Mouse (Mus musculus): ENCODE results near the gene Ccdc180. TPM values are rescaled to one million over a fixed set of nuclear protein-coding genes. Genes with fewer than 3 reads are reported as not detected.

Gene Ccdc180
- polyA plus RNA-seq, 1 experiment from 2014 or later: 1.5 TPM

- H3K36me3 ChIP-seq (ENCODE audit: control insufficient read depth, insufficient read depth, low read length): no peaks in the 10 kb centered on the region
- no peak overlapping the region for H3K4me3 ChIP-seq (ENCODE audit: low read length)
- H3K4me2 ChIP-seq (ENCODE audit: low read depth, low read length): no peak overlapping the region
- no peaks in the 10 kb centered on the region for H3K4me1 ChIP-seq (replicated peaks; ENCODE audit: control insufficient read depth, insufficient read depth, low read length)
- H3K9ac ChIP-seq (ENCODE audit: low read length): no peak overlapping the region
- no peaks in the 10 kb centered on the region for H3K9me3 ChIP-seq (ENCODE audit: control insufficient read depth, low read length)
- H3K27ac ChIP-seq (ENCODE audit: low read length): no peak overlapping the region
- peak; percentile 41; the same call in 1 of the 2 replicates for ATAC-seq (ENCODE audit: low read depth)
- no peaks in the 10 kb centered on the region for H3K27me3 ChIP-seq (ENCODE audit: control insufficient read depth, insufficient read depth, low read depth, low read length)
- WGBS: 13% methylated on average over 16 of the region's 16 CpGs
These were observed 6.5 kb downstream of the Ccdc180 start for GRCm38 (mm10) chr4:45896425-45897081.

DNA sequence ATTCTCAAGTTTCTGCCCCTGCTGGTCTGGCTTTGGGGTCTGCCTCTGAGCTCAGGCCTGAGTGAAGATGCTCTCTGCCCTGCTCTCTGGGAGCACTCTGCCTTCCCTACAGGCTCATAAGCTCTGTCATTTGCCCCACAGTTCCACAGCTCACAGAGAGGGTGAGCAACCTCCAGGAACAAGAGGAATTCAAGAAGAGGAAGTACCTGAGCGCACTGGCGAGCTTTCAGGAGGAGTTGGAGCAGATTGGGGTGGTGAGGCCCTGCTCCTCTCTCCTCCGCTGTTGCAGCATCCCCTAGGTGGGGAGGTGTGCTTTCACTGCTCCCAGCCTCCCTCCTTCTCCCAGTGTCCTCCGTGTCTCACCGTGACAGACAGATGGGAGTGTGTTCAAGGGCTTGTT, 8.3 kb downstream of the Ccdc180 start:
- no peaks in the 10 kb centered on the region for H3K9me3 ChIP-seq (ENCODE audit: control insufficient read depth, low read length)
- H3K4me2 ChIP-seq (ENCODE audit: low read depth, low read length): no peak overlapping the region
- WGBS: 43% methylated on average over 5 of the region's 5 CpGs
- H3K36me3 ChIP-seq (ENCODE audit: control insufficient read depth, insufficient read depth, low read length): no peaks in the 10 kb centered on the region
- H3K4me1 ChIP-seq (replicated peaks; ENCODE audit: control insufficient read depth, insufficient read depth, low read length): no peaks in the 10 kb centered on the region
- H3K27ac ChIP-seq (ENCODE audit: low read length): no peak overlapping the region
- no peaks in the 10 kb centered on the region for H3K27me3 ChIP-seq (ENCODE audit: control insufficient read depth, insufficient read depth, low read depth, low read length)
- H3K9ac ChIP-seq (ENCODE audit: low read length): no peak overlapping the region
- no peak for ATAC-seq (ENCODE audit: low read depth)
- H3K4me3 ChIP-seq (ENCODE audit: low read length): no peak overlapping the region

DNA sequence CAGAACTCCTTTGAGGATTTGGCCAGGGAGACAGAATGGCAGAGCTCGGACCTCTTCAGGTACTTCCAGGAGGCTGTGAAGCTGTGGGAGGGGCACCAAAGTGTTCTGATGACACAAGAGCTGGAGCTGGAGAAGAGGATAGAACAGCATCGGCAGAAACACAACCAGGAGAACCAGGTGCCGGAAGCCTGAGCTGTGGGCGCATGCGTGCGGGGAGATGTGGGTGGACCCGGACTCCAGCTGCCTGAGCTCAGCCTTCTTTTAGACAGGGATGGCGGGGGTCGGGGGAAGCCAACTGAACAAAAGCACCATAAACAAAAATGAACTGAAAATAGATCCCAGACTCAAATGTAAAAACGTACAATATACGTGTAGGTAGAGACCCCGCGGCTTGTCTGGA, 19.2 kb downstream of the Ccdc180 start:
- H3K27ac ChIP-seq (ENCODE audit: low read length): no peak overlapping the region
- H3K4me3 ChIP-seq (ENCODE audit: low read length): no peak overlapping the region
- no peak overlapping the region for H3K9ac ChIP-seq (ENCODE audit: low read length)
- no peak for ATAC-seq (ENCODE audit: low read depth)
- no peaks in the 10 kb centered on the region for H3K9me3 ChIP-seq (ENCODE audit: control insufficient read depth, low read length)
- no peaks in the 10 kb centered on the region for H3K36me3 ChIP-seq (ENCODE audit: control insufficient read depth, insufficient read depth, low read length)
- no peaks in the 10 kb centered on the region for H3K27me3 ChIP-seq (ENCODE audit: control insufficient read depth, insufficient read depth, low read depth, low read length)
- H3K4me2 ChIP-seq (ENCODE audit: low read depth, low read length): no peak overlapping the region
- H3K4me1 ChIP-seq (replicated peaks; ENCODE audit: control insufficient read depth, insufficient read depth, low read length): no peaks in the 10 kb centered on the region
- WGBS: 77% methylated on average over 13 of the region's 13 CpGs

- H3K4me3 ChIP-seq (ENCODE audit: low read length): no peak overlapping the region
- 67% methylated on average over 4 of the region's 4 CpGs for WGBS
- no peak overlapping the region for H3K27ac ChIP-seq (ENCODE audit: low read length)
- H3K9me3 ChIP-seq (ENCODE audit: control insufficient read depth, low read length): no peaks in the 10 kb centered on the region
- no peak overlapping the region for H3K4me2 ChIP-seq (ENCODE audit: low read depth, low read length)
- H3K27me3 ChIP-seq (ENCODE audit: control insufficient read depth, insufficient read depth, low read depth, low read length): no peaks in the 10 kb centered on the region
- no peaks in the 10 kb centered on the region for H3K4me1 ChIP-seq (replicated peaks; ENCODE audit: control insufficient read depth, insufficient read depth, low read length)
- no peaks in the 10 kb centered on the region for H3K36me3 ChIP-seq (ENCODE audit: control insufficient read depth, insufficient read depth, low read length)
- H3K9ac ChIP-seq (ENCODE audit: low read length): no peak overlapping the region
- ATAC-seq (ENCODE audit: low read depth): no peak
These were observed 19.8 kb downstream of the Ccdc180 start for GRCm38 (mm10) chr4:45909924-45910323.

GRCm38 (mm10) chr4:45911256-45911655, 21.2 kb downstream of the Ccdc180 start:
- H3K9ac ChIP-seq (ENCODE audit: low read length): no peak overlapping the region
- WGBS: 65% methylated on average over 5 of the region's 5 CpGs
- no peak overlapping the region for H3K4me3 ChIP-seq (ENCODE audit: low read length)
- H3K4me1 ChIP-seq (replicated peaks; ENCODE audit: control insufficient read depth, insufficient read depth, low read length): no peaks in the 10 kb centered on the region
- no peak overlapping the region for H3K27ac ChIP-seq (ENCODE audit: low read length)
- no peak for ATAC-seq (ENCODE audit: low read depth)
- H3K36me3 ChIP-seq (ENCODE audit: control insufficient read depth, insufficient read depth, low read length): no peaks in the 10 kb centered on the region
- H3K27me3 ChIP-seq (ENCODE audit: control insufficient read depth, insufficient read depth, low read depth, low read length): no peaks in the 10 kb centered on the region
- H3K4me2 ChIP-seq (ENCODE audit: low read depth, low read length): no peak overlapping the region
- H3K9me3 ChIP-seq (ENCODE audit: control insufficient read depth, low read length): no peaks in the 10 kb centered on the region

DNA sequence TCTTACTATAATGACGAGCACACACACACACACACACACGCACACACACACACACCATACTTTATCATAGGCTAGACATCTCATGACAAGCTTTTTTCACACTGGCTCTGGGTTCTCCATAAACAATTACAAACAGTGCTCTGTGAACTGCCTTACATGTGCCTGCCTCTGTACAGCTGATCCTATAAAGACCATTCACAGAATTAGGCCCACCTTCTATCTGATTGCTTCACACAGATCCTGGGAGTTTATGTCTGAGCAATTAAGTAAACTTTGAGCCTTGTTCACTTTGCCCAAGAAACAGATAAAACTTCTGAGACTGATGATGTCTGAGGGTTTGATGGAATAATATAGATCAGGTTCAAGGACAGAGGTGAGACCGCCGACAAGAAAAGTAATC, 21.8 kb downstream of the Ccdc180 start:
- H3K9me3 ChIP-seq (ENCODE audit: control insufficient read depth, low read length): no peaks in the 10 kb centered on the region
- no peak overlapping the region for H3K9ac ChIP-seq (ENCODE audit: low read length)
- 76% methylated on average over 4 of the region's 4 CpGs for WGBS
- no peak overlapping the region for H3K27ac ChIP-seq (ENCODE audit: low read length)
- H3K4me3 ChIP-seq (ENCODE audit: low read length): no peak overlapping the region
- H3K4me2 ChIP-seq (ENCODE audit: low read depth, low read length): no peak overlapping the region
- H3K36me3 ChIP-seq (ENCODE audit: control insufficient read depth, insufficient read depth, low read length): no peaks in the 10 kb centered on the region
- no peaks in the 10 kb centered on the region for H3K4me1 ChIP-seq (replicated peaks; ENCODE audit: control insufficient read depth, insufficient read depth, low read length)
- no peaks in the 10 kb centered on the region for H3K27me3 ChIP-seq (ENCODE audit: control insufficient read depth, insufficient read depth, low read depth, low read length)
- ATAC-seq (ENCODE audit: low read depth): no peak

DNA sequence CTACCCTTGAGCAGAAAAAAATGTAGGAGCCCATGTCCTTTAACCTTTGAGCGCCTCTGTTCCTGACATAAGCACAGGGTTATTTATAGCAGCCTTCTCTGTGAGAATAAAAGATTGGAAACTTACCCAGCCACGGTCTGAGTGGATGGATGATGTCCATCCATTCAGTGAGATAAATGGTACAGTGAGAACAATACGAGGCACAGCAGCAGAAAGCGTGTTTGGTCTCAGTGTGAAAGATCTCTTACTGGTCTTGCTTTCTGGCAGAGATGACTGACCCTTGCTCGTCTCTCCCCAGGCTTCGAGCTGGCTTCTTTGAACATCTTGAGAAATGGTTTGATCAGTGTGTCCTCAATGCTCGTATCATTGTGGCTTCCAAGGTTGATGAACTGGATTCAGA, 27.0 kb downstream of the Ccdc180 start:
- no peaks in the 10 kb centered on the region for H3K27me3 ChIP-seq (ENCODE audit: control insufficient read depth, insufficient read depth, low read depth, low read length)
- 58% methylated on average over 7 of the region's 7 CpGs for WGBS
- ATAC-seq (ENCODE audit: low read depth): peak; percentile 26; the same call in 1 of the 2 replicates

DNA sequence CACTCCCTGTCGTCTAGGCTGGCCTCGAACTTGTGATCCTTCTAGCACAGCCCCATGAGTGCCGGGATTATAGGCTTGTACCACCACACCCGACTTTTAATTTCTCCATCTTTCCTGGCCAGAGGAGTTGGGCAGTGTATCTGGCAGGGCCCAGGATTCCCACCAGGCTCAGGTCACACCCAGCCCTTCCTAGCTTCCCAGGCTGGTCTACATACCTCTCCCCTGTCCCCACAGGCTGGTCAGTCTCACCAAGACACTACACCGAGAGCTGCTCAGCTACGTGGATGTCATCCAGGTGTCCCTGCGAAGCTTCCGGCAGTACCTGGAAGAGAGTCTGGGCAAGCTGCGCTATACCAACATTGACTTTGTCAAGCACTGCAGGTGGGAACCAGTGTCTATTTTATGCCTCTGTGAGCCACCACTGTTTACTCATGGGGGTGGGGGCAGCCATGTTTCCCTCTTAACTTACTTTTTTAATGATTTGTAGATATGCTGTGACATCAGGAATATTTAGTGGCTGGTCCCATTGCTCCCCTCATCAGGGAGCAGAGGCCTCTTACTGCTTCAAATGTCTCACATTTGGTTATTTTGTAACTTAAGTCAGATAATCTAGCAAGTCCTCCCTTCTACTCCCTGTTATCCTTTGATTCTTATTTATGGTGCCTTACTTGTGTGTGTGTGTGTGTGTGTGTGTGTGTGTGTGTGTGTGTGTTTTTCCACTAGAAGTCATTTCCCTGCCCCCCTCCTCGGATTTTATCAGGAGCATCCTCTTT, 31.7 kb downstream of the Ccdc180 start:
- H3K9ac ChIP-seq (ENCODE audit: low read length): no peak overlapping the region
- H3K36me3 ChIP-seq (ENCODE audit: control insufficient read depth, insufficient read depth, low read length): no peaks in the 10 kb centered on the region
- no peak for ATAC-seq (ENCODE audit: low read depth)
- 78% methylated on average over 10 of the region's 10 CpGs for WGBS
- H3K9me3 ChIP-seq (ENCODE audit: control insufficient read depth, low read length): no peaks in the 10 kb centered on the region
- H3K4me3 ChIP-seq (ENCODE audit: low read length): no peak overlapping the region
- no peak overlapping the region for H3K27ac ChIP-seq (ENCODE audit: low read length)
- H3K27me3 ChIP-seq (ENCODE audit: control insufficient read depth, insufficient read depth, low read depth, low read length): no peaks in the 10 kb centered on the region
- no peaks in the 10 kb centered on the region for H3K4me1 ChIP-seq (replicated peaks; ENCODE audit: control insufficient read depth, insufficient read depth, low read length)
- no peak overlapping the region for H3K4me2 ChIP-seq (ENCODE audit: low read depth, low read length)

More for the DNA sequence above, 27.0 kb downstream of the Ccdc180 start:
- no peaks in the 10 kb centered on the region for H3K9me3 ChIP-seq (ENCODE audit: control insufficient read depth, low read length)
- no peaks in the 10 kb centered on the region for H3K36me3 ChIP-seq (ENCODE audit: control insufficient read depth, insufficient read depth, low read length)
- H3K4me3 ChIP-seq (ENCODE audit: low read length): no peak overlapping the region
- H3K27ac ChIP-seq (ENCODE audit: low read length): no peak overlapping the region
- no peak overlapping the region for H3K4me2 ChIP-seq (ENCODE audit: low read depth, low read length)
- H3K4me1 ChIP-seq (replicated peaks; ENCODE audit: control insufficient read depth, insufficient read depth, low read length): no peaks in the 10 kb centered on the region
- H3K9ac ChIP-seq (ENCODE audit: low read length): no peak overlapping the region

DNA sequence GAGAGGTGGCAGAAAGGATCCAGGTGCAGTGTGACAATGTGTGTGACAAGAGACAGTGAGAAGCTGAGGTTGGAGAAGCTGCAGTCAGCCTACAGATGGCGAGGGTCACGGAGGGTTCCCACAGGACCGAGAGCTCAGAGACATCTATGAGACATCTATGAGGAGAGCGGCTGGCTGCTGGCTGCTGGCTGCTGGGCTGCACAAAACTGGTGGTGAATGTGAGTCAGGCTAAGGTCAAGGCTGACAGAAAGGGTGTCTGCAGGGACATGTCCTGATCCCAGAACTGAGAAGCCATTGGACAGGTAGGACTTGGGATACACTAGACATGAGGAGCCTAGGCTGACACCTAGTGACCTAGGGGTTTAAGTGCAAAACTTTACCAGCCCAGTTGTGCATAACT, 33.9 kb downstream of the Ccdc180 start:
- no peaks in the 10 kb centered on the region for H3K27me3 ChIP-seq (ENCODE audit: control insufficient read depth, insufficient read depth, low read depth, low read length)
- no peak overlapping the region for H3K4me3 ChIP-seq (ENCODE audit: low read length)
- no peak for ATAC-seq (ENCODE audit: low read depth)
- no peaks in the 10 kb centered on the region for H3K36me3 ChIP-seq (ENCODE audit: control insufficient read depth, insufficient read depth, low read length)
- H3K4me1 ChIP-seq (replicated peaks; ENCODE audit: control insufficient read depth, insufficient read depth, low read length): no peaks in the 10 kb centered on the region
- no peak overlapping the region for H3K27ac ChIP-seq (ENCODE audit: low read length)
- no peak overlapping the region for H3K9ac ChIP-seq (ENCODE audit: low read length)
- 80% methylated on average over 4 of the region's 4 CpGs for WGBS
- no peaks in the 10 kb centered on the region for H3K9me3 ChIP-seq (ENCODE audit: control insufficient read depth, low read length)
- H3K4me2 ChIP-seq (ENCODE audit: low read depth, low read length): no peak overlapping the region

All from lung, embryonic 16.5 days (tissue).